Mouse (Mus musculus) frontal cortex, postnatal 36 days (tissue): ENCODE data around the gene Tbl1xr1.

Experiments
- DNase-seq, 2 experiments: peaks; one replicate each; pipeline ENCODE4 v3.0.0; 2022; ENCODE audit warnings: low spot score in 2 of 2

The Tbl1xr1 gene

DNA sequence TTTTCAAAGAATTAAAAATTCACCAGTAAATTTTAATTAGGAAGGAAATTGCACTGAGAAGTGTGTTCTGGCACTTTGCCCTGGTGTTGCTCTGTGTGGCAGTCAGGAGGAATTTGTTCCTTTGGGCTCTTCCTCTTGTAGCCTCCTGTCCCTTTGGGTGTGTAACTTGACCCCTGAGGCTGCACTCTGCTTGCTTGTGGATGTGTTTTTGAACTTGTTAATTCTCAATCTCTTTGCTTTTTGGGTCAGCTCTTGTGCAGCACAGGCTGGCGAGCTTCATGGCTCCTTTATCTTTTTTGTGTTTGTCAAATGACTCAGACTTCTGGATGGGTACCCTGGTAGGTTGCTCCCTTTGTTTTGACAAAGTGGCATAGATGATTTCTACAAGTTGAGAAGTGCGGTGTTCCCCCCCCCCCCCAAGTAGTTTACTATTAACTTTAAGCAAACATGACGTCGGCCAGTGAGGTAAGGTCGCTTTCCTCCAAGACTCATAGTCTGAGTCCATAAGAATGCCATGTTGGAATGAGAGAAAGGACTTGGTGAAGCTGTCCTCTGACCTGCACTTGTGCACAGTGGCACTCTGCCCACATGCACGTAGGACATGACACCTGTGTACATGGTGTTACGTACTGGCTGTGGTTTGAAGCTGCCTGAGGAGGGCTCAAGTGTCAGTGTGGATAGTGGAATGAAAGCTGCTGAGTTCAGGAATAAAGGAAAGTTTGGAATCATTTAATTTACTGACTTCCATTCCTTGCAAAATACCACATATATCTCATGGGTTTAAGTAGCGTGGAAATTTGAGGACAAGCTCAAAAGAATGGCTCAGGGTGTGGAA, 14.2 kb downstream of the Tbl1xr1 start:
- DNase-seq, result no peak

DNA sequence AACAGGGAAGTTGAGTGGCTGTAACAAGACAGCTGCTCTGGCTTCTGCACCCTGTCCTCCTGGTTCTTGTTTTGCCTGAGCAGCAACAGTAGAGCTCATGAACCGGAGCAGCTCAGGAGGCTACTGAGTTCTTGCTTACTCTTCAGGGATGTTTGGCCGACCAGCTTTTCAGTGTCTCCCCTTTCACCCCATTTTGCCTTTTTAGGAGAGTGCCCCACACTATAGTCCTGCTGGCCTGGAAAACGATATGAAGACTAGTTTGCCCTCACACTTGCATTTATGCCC, 14.8 kb downstream of the Tbl1xr1 start:
- DNase-seq, result no peak

DNA sequence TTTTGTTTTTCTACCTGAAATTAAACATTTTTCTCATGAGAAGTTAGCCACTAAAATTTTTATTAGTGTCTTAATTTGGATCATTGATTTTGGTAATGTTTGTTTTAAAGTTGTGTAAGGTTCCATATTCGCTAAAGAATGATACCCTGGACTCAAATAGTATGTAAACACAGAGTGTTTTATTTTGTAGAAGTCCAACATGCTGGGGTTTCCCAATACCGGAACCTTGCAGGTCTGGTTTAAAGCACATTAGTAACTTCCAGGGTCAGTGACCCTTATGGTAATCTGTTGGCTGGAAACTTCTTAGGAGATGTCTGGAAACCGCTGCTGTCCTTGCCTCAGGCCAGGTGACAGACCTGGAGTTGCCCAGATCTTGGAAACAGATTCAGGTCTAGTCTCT, 15.2 kb downstream of the Tbl1xr1 start:
- no peak for DNase-seq

DNA sequence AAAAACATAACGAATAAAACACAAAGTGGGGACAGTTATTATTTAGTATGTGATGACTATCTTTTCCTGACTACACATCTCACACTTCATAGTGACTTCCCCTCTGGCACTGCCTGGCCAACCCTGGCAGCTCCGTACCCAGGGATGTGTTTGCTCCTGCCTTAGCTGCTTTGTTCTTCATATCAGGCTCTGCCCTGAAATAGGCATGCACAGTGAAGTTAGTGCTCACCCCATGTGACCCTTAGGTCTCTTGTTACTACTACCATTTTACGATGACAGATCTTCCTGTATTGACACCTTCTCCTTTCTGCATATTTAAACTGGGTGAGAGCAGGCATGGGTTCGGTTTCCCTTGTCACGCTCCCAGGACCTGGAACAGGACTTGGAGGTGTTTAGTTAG, 16.3 kb downstream of the Tbl1xr1 start:
- no peak for DNase-seq

DNA sequence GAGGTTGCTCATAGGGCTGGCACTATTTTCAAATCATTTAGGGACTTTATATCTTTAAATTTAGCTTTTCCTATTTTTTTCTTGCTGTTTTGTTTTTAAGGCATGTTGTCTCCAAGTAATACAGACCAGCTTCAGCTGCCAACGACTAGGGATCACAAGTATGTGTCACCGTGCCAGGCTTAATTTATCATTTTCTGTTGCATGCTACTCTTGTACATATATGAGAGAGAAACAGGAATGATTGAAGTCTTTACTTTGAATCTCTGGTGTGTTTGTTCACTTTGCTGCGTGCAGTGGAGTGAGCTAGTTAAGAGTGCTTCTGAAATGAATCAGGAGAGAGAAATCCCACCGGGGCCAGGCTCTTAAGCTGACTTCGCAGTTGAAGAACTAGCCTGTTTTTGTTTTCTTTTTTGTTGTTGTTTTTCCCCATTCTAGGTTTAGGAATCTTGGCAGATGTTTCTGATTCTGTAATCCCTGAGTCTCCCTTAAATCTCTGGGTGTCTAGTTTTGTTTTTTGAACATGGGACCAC, 27.6 kb downstream of the Tbl1xr1 start:
- DNase-seq, result no peak

DNA sequence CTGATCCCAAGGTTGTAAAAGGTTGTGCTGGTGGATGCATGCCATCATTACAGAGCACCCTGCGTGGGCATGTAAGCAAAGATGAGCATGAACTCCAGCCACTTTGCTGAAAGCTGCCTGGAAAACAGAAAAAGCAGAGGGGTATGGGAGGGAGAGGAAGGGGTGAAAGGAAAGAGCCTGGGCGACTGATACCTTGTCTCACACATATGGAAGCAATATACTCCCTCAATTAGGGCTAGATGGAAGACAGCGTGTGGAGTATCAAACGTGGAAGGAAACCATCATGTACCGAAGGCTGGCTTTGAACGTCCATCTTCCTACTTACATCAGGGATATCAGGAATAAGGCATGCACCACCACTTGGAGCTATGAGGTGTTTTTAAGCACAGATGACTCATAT, 29.0 kb downstream of the Tbl1xr1 start:
- no peak for DNase-seq

DNA sequence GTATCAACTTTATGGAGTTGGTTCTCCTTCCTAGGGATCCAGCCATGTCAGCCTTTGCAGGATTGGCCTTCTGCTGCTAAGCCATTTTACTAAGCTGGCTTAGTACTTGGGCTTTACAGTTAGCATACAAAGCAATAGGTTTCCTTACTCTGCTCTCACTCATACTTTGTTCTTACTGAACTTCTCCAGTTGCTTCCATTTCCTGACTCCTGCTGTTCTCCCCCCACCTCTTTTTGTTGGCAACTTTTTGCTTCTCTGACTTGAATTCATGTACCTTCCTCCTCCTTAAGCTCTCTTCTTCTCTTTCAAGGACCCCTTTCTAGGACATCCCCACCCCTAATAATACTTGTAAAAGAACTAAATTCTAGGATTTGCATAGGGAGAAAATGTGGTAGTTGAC, 31.6 kb downstream of the Tbl1xr1 start:
- DNase-seq, result no peak

DNA sequence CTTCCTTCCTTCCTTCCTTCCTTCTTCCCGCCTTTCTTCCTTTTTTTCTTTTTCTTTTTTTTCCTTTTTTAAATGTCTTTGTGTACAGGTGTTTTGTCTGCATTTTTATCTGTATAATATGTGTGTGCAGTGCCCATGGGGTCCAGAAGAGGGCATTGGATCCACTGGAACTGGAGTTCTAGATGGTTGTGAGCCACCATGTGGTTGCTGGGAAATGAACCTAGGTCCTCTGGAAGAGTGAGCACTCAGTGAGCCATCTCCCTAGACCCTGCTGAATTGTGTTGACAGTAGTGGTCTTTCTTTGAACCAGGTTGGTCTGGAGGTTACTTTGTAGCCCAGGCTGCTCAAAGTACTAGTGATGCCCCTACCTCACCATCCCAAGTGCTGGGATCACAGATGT, 33.2 kb downstream of the Tbl1xr1 start:
- no peak for DNase-seq

DNA sequence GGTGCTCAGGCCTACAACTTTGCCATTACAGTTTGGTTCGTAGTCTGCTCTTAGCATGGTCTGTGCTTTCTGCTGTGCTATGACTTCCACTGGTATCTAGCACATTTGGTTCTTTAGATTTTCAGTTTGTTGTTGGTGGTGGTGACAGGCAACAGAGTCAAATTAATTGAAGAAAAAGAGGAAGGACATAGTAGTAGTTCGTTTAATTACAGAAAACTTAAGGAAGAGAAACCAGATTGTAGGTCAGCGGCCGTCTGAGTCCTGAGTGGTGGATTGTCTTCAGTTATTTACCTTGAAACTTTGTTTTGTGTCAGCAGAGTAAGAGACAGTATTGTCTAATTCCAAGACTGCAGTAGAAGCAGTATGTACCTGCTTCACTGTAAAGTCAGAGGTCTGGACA, 37.3 kb downstream of the Tbl1xr1 start:
- no peak for DNase-seq

DNA sequence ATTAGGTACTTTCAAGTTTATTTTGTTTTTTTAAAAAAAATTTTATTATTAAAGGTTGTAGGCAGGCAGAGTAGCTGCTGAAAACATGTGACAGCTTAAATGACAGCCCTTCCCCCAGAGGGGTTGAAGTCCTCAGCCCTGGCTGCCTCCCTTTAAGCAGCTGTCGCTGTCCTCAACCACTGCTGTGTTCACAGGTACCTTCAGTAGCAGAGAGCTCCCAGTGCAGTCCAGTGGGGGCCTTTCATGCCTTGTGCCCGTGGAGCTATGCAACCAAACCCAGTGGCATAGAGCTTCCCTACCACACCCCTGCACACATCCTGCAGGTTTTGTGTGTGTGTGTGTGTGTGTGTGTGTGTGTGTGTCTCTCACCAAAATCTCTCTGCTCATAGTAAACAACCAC, 38.8 kb downstream of the Tbl1xr1 start:
- no peak for DNase-seq

DNA sequence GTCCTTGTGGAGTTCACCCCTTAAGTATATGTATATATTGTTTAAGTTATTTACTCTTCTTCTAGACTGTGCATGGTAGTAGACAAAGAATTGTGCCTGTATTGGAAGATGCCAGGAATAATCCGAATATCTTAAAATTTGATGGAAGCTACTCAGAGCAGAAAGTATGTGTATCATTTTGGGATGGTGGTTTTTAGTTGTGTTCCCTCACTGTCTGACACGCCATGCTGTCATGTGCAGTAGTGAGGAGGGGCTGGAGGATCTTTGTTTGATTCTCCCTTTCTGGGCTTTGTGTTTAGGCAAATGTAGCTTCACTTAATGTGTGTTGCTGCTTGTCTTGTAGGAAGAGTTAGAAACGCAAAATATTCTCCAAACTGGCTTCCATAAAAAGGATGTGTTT, 39.2 kb downstream of the Tbl1xr1 start:
- DNase-seq, result no peak

DNA sequence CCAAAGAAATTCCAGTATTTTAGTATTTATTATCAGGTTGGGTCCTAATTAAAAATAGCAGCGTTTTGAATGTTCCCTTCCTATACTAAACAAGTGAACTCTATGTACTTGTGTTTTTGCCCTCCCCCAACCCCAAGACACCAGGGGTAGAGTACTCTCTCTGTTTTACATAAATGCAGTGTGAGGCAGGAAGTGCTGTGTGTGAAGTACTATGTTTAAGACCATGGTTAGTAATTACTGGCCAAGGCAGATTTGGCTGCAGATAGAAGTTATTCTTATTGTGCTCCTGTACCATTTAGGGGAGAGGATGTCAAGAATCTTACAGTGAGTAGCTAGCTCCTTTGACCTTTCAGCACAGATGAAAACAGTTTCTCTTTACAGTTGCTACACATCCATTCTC, 39.7 kb downstream of the Tbl1xr1 start:
- no peak for DNase-seq

DNA sequence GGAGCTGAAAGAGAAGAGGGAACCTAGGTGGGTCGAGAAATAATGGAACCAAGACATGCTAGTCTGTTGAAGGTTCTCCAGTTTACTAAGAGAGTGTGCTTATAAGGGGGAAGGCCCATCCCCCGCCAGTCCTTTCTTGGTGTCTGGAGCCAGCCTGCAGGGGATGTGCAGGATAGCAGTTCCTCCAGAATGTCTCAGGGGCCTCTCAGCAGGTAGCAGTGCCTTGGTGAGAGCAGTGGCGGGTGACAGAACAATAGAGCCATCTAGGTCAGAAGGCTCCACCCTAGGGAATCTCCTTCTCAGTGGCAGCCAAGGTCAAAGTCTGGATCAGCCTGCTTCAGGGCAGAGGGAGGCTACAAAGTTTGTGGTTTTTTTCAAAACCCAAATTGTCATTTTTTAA, 45.3 kb downstream of the Tbl1xr1 start:
- DNase-seq, result no peak

DNA sequence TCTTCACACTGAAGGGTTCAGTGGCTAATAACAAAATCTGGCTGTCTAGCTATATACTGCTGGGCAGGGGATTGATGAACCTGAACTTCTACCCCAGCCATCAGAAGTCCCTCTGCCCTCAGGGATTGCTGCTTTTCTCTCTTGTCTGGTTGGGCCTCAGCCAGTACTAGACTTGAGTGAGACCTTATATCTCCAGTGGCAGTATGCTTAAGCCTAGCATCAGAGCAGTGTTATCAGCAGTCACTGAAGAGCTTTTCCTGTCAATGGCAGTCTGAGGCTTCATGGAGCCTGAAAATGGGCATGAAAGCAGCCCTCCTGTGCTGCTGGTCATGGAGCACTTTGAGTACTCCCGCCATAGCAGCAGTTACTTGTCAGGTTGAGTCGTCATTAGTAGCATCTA, 46.7 kb downstream of the Tbl1xr1 start:
- no peak for DNase-seq

DNA sequence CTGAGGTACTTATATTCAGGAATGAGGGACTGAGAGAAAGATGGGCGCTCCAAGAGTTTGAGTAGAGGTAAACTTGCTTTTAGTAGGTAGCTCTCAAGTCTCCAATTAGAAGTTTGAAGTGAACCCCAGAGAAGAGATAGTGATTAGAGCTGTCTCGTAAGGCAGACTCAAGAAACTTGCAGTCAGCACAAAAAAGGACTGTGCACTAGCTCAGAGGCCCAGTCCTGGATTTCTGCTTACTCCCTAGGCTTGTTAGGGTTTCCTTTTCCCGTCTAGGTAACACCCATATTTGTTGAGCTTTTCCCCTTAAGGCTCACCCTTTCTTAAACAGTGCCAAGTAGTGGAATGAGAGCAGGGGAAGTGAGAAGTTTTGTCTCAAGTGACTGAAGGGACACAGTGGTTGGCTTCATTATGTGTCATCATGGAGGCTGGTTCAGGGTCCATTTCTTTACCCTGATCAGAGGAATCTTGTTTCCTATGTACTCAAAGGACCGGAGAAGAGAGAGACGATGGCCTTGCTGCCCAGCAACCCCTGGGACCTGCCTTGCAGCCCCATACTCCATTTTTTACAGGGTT, 49.9 kb downstream of the Tbl1xr1 start:
- DNase-seq, result no peak

DNA sequence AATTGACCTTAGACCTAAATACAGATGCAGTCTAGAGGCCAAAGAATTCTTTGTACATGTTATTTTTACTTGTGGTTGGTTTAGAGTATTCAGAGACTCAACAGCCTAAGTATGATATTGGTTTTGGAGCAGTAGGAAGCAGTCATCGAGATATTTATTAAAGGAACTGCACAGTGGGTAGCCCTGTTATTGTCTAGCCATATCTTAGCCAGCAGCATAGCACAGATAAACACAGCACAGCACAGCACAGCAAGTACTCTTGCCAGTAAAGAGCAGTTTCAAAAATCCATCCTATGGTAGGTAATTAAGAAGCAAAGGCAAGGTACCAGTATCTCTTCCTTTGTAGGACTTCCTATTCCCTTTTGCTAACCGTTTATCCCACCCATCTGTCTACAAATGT, 54.8 kb downstream of the Tbl1xr1 start:
- no peak for DNase-seq

DNA sequence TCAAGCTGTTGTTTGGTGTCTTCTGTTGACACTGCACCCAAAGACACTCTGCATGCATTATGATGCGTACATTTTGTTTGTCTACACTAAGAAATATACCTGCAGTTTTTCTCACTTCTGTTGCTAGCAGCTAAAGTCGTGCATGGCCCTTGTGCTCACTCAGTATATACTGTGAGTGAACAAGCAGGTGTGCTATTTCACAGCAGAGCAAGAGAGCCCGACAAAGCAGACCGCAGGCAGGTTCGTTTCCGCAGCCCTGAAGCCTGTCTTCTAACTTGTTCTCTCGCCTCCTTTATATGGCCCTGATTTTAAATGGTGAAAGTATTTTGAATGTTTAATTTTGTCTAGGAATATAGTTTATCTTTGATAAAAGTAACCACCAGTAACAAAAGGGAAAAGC, 57.2 kb downstream of the Tbl1xr1 start:
- no peak for DNase-seq

DNA sequence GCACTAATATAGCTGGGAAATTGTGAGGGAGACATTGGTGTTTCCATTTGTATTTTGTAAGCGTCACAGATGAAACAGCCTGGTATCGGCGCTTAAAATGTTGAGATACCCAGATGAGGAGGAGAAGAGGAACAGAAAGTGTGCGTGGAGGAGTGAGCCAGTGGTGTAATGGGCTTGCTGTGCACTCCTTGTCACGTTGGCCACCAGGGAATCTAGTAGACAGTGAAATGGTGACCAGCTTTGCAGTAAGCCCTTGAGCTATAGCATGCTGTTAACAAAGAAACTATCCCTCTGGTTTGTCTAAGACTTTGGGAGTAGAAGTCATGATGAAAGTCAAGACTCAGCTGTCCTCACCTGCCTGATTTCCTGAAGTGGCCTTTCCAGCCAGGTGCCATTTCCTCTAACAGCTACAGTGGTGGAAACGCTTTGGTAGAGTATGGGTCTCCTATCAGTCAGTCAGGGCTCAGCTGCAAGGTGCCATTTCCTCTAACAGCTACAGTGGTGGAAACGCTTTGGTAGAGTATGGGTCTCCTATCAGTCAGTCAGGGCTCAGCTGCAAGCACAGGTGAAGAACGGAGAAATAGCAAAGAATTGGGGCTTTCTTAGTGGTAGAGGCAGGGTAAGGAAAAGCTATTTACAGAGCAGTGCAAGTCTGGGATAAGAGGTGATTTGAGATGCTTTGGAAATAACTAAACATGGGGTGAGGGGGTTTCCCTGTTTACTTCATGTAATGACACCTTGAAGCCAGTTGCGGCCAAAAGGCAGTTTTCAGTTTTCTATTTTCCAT, 61.5 kb downstream of the Tbl1xr1 start:
- no peak for DNase-seq

DNA sequence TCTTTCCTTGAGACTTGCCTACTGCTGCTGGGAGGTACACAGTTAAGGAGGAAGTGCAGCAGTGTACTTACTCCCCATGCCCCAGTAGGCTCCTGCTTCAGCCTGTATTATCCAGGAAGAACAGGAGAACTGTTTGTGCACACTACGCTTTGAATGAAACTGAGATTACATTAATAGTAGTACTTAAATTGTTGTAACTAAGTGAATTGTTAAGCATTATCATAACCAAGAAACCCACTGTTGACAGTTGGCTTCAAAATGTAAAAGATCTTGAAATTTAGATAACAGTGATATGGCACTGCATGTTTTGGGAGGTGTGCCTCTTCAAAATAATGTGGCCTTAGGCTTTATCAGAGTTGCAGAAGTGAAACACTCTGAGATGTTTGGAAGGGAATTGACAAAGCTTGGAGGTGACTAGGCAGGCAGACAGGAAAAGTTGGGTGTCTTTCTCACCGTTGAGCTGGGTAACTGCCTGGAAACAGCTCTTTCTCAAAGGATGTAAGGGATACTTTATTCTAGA, 62.2 kb downstream of the Tbl1xr1 start:
- DNase-seq, result no peak

DNA sequence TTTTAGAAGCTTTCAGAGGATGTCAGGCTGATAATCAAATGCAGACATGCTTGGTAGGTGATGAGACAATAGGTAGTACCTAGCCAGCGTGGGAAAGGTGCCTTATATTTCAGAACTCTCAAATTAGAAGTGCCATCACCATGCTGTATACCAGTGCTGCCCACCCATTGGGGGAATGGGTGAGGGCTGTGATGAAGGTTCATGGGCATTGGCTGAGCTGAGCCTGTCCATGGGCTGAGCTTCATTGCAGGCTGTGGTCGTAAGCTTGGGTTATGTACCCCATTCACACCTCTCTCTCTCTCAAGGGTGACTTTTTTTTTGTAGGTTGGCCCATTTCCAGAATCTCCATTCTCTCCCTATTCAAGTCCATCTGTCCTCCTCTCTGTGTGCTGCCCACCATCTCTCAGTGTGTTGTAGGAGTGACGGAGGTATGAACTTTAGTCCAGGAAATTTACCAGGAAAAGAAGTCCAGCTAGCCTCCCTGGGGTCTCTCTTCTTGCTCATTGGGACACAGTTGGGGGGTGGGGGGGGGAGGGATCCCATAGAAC, 63.7 kb downstream of the Tbl1xr1 start:
- no peak for DNase-seq

DNA sequence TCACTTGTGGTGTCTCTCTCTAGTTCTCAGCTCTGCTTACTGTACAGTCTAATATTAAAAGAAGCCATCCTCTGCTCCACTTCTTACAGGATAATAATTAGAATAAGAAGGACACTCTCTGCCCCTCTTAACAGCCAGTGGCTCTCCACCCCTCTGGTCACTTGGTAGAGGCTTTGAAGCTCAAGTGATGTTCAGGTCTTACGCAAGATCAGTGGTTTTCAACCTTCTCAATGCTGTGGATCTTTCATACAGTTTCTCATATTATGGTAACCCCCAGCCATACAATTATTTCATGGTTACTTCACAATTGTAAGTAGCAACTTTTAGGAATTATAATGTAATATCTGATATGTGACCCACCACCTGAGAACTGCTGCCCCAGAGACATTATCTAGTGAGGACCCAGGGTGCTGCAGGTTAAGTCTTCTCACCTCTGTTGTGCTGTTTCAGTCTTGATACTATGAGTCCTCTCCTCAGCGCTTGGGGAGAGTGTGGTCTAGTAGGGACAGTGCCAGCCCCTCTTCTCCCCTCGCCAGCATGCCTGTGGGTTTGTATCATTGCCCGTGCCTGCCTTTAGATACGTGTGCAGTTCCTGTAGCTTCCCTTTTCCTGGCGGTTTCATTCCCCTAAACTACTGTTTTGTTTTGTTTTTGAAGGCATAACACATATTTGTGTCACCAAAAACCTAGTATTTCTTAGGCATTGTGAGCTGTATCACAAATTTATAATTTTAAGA, 65.7 kb downstream of the Tbl1xr1 start:
- no peak for DNase-seq
